Mouse (Mus musculus): ENCODE data around the gene Ppl. TPM values are rescaled to one million over a fixed set of nuclear protein-coding genes. Genes with fewer than 3 reads are reported as not detected.
A peak's percentile ranks its signal among the peaks of the same experiment; 100 is the strongest.

Ppl gene
- polyA plus RNA-seq (2012; rRNA removed) = 0.71 and 1.2 TPM in 2 replicates

- DNase-seq (ENCODE audit: low read depth) = no peak
- TF ChIP-seq CTCF (IDR thresholded peaks at IDR 0.05; ENCODE audit: borderline replicate concordance, extremely low read depth, insufficient read depth, insufficient read length) = no peak
- no peak for TF ChIP-seq POLR2A (IDR thresholded peaks at IDR 0.05; ENCODE audit: borderline replicate concordance, extremely low read depth, insufficient read depth, insufficient read length, poor library complexity, severe bottlenecking)
These were observed at the start of gene Ppl for GRCm38 (mm10) chr16:5132401-5132801. Gene Ppl, minus strand, starts transcription at chr16:5132421.

DNA sequence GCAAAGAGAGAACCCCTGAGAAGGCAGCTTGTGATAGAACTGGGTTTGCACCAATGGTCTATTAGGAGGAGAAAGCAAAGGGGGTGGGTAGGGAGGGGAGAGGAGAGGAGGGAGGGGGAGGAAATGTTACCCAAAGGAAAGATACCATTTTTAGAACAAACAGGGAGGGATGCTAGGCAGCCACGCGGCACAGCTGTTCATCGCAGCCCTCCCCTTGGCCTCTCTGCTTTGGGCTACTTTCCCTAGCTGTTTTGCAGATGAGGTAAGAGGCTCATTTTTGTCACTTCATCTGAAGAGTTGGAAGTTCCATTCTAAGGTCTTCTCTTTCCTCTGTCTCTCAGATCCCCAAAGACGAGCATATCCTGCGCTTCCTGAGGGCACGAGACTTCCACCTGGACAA is 40.4 kb upstream of the Ppl start:
- no peak for TF ChIP-seq POLR2A (IDR thresholded peaks at IDR 0.05; ENCODE audit: borderline replicate concordance, extremely low read depth, insufficient read depth, insufficient read length, poor library complexity, severe bottlenecking)
- no peak for TF ChIP-seq CTCF (IDR thresholded peaks at IDR 0.05; ENCODE audit: borderline replicate concordance, extremely low read depth, insufficient read depth, insufficient read length)
- no peak for DNase-seq (ENCODE audit: low read depth)

- TF ChIP-seq POLR2A (IDR thresholded peaks at IDR 0.05; ENCODE audit: borderline replicate concordance, extremely low read depth, insufficient read depth, insufficient read length, poor library complexity, severe bottlenecking) (no peak), CTCF (IDR thresholded peaks at IDR 0.05; ENCODE audit: borderline replicate concordance, extremely low read depth, insufficient read depth, insufficient read length) (no peak)
- no peak for DNase-seq (ENCODE audit: low read depth)
These were observed 36.6 kb upstream of the Ppl start for GRCm38 (mm10) chr16:5168829-5169228.

GRCm38 (mm10) chr16:5168038-5168437 is 35.8 kb upstream of the Ppl start:
- no peak for DNase-seq (ENCODE audit: low read depth)
- TF ChIP-seq CTCF (IDR thresholded peaks at IDR 0.05; ENCODE audit: borderline replicate concordance, extremely low read depth, insufficient read depth, insufficient read length) (no peak), POLR2A (IDR thresholded peaks at IDR 0.05; ENCODE audit: borderline replicate concordance, extremely low read depth, insufficient read depth, insufficient read length, poor library complexity, severe bottlenecking) (no peak)

DNA sequence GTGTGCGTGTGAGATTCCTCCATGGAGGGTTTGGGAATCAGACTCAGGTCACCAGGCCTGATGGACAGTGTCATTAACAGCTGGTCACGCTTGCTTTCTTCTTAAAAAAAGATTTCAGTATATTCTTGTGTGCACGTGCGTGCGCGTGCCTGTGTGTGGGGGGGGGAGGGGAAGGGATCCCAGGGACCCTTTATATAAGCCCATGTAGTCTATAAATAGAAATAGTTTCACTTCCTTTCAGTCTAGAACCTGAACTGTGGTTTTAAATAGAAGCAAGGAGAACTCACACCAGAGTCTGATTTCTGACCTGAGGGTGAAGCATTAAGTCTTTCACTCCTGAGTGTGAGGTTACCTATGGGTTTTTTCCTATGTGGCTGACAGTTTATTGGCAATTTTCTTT is 32.1 kb upstream of the Ppl start:
- no peak for DNase-seq (ENCODE audit: low read depth)
- TF ChIP-seq CTCF (IDR thresholded peaks at IDR 0.05; ENCODE audit: borderline replicate concordance, extremely low read depth, insufficient read depth, insufficient read length) (no peak), POLR2A (IDR thresholded peaks at IDR 0.05; ENCODE audit: borderline replicate concordance, extremely low read depth, insufficient read depth, insufficient read length, poor library complexity, severe bottlenecking) (no peak)

DNA sequence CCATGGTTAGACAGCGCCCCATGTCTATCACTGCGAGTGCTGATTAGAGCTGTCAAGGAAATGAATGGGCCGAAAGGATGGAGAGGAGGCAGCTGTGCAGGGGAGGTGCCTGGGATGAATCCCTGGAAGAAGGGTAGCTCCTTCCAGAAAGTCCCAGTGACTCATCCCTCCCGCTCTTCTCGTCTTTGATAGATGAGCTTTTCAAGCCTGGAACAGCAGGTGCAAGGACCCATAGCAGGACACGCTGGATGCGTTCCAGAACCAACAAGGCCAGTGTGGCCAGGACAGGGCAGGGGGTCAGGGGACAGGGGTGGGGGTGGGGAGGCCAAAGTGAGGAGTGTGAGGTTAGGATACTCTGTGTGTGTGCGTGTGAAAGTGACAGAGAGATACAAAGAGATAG is 27.0 kb upstream of the Ppl start:
- DNase-seq (ENCODE audit: low read depth) = no peak
- no peak for TF ChIP-seq POLR2A (IDR thresholded peaks at IDR 0.05; ENCODE audit: borderline replicate concordance, extremely low read depth, insufficient read depth, insufficient read length, poor library complexity, severe bottlenecking)
- no peak for TF ChIP-seq CTCF (IDR thresholded peaks at IDR 0.05; ENCODE audit: borderline replicate concordance, extremely low read depth, insufficient read depth, insufficient read length)

DNA sequence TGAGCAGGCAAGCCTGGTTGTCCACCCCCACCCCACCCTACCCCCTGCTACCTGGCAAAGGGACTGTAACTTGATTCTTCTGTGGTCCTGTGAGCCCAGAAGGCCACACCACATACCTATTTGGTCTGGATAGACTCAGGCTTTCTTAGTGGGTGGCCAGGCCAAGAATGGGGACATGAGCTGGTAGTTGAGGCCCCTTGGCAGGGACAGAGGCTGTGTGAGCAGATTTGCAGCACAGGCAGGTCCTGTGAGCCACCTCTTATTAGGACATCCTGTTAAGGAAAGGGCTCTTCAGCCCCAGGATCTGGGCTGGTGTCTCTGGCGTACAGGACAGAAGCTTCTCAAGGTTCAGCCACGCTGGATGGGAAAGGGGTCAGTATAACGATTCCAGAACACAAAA is 24.9 kb upstream of the Ppl start:
- TF ChIP-seq POLR2A (IDR thresholded peaks at IDR 0.05; ENCODE audit: borderline replicate concordance, extremely low read depth, insufficient read depth, insufficient read length, poor library complexity, severe bottlenecking) = no peak
- TF ChIP-seq CTCF (IDR thresholded peaks at IDR 0.05; ENCODE audit: borderline replicate concordance, extremely low read depth, insufficient read depth, insufficient read length) = no peak

DNA sequence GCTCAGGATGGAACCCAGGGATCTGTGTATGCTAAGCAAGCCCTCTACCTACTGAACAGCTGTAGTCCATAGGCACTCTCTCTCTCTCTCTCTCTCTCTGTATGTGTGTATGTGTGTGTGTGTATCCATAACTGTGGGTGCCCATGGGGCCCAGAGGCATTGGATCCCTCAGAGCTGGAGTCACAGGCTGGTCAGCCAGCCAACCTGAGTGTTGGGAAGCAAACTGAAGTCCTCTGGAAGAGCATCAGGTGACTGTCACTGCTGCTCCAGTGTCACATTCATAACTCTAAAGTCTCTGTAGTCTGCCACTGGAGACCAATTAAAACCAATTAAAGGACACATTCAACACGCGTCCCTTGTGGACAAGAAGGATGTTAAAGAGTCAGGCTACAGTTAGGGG is 24.3 kb upstream of the Ppl start:
- TF ChIP-seq POLR2A (IDR thresholded peaks at IDR 0.05; ENCODE audit: borderline replicate concordance, extremely low read depth, insufficient read depth, insufficient read length, poor library complexity, severe bottlenecking) (no peak), CTCF (IDR thresholded peaks at IDR 0.05; ENCODE audit: borderline replicate concordance, extremely low read depth, insufficient read depth, insufficient read length) (no peak)
- DNase-seq (ENCODE audit: low read depth) = no peak

More for the DNA sequence above, 24.9 kb upstream of the Ppl start:
- DNase-seq (ENCODE audit: low read depth) = no peak

DNA sequence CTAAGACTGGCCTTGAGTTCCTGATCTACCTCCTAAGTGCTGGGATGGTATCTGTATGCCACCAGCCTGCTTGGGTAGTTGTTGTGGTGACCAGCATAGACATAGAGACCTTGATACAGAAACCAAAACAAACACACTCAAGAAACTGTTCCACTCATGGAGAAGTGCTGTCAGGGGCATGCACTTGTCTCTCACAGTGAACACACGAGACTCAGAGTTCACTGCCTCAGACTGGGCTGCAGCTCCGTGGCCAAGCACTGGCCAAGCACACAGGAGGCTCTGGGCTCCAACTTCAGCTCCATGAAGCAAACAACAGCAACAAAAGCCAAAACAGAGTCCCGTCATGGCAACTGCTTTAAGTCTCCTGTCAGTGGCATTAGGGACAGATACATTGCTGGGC is 22.8 kb upstream of the Ppl start:
- DNase-seq (ENCODE audit: low read depth) = no peak
- TF ChIP-seq POLR2A (IDR thresholded peaks at IDR 0.05; ENCODE audit: borderline replicate concordance, extremely low read depth, insufficient read depth, insufficient read length, poor library complexity, severe bottlenecking) (no peak), CTCF (IDR thresholded peaks at IDR 0.05; ENCODE audit: borderline replicate concordance, extremely low read depth, insufficient read depth, insufficient read length) (no peak)

- peak; percentile 76 for DNase-seq (ENCODE audit: low read depth)
These were observed 21.2 kb upstream of the Ppl start for GRCm38 (mm10) chr16:5153299-5154026.

DNA sequence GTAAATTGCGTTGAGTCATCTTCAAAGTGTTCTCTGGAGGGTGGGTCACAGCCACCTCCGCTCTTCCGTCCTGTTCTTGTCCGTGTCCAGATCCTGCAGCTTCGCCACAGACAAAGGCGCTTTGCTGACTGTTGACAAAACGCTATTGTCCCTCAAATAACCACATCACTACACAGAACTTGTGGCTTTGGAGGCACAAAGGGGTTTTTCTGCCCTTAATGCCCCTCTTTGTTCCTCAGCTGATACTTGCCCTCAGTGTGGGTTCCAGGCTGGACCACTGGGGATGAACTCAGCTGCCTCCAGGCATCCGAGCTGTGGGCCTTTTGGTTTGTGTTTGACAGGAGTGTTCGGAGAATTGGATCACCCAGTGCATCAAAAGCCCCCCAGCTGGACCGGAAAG is 18.3 kb upstream of the Ppl start:
- TF ChIP-seq POLR2A (IDR thresholded peaks at IDR 0.05; ENCODE audit: borderline replicate concordance, extremely low read depth, insufficient read depth, insufficient read length, poor library complexity, severe bottlenecking) (no peak), CTCF (IDR thresholded peaks at IDR 0.05; ENCODE audit: borderline replicate concordance, extremely low read depth, insufficient read depth, insufficient read length) (no peak)

More at GRCm38 (mm10) chr16:5153299-5154026, 21.2 kb upstream of the Ppl start:
- no peak for TF ChIP-seq POLR2A (IDR thresholded peaks at IDR 0.05; ENCODE audit: borderline replicate concordance, extremely low read depth, insufficient read depth, insufficient read length, poor library complexity, severe bottlenecking)
- TF ChIP-seq CTCF (IDR thresholded peaks at IDR 0.05; ENCODE audit: borderline replicate concordance, extremely low read depth, insufficient read depth, insufficient read length) = no peak

DNA sequence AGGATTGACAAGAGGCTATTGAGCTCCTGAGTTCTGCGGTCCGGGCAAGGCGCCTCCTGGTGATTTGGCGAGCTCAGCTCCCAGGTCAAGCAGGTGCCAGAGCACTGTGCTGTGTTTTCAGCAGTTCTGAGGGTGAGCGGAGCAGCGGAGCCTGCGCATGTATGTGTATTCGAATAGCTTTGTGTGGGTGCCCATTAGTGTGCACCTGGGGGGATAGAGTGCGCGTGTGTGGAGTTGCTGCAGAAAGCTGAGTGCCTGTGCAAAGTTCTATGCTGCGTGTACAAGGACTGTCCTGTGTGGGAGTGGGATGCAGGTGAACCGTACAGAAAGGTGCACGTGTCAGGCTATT is 14.8 kb upstream of the Ppl start, which contains the start of gene Sec14l5:
Gene Sec14l5 (plus strand): TSS at position 73 of the 349 bp plus-strand sequence.
- TF ChIP-seq POLR2A (IDR thresholded peaks at IDR 0.05; ENCODE audit: borderline replicate concordance, extremely low read depth, insufficient read depth, insufficient read length, poor library complexity, severe bottlenecking) (no peak), CTCF (IDR thresholded peaks at IDR 0.05; ENCODE audit: borderline replicate concordance, extremely low read depth, insufficient read depth, insufficient read length) (no peak)
- DNase-seq (ENCODE audit: low read depth) = no peak

More for the DNA sequence above, 18.3 kb upstream of the Ppl start:
- DNase-seq (ENCODE audit: low read depth) = no peak

Measured in brain, embryonic 14.5 days (tissue).